Mouse (Mus musculus): Measurements from ENCODE around the gene Spata31d1b. TPM values are rescaled to one million over a fixed set of nuclear protein-coding genes. Genes with fewer than 3 reads are reported as not detected.
A peak's percentile ranks its signal among the peaks of the same experiment; 100 is the strongest.
"Not testable (repeated sequence)": the region's sequence is repeated elsewhere in the genome, so short reads cannot be mapped to it uniquely, and the experiment has no call there.

The Spata31d1b gene
- total and polyA plus RNA-seq, 2 experiments from 2014 or later = 0.27 TPM; not detected in 1

- DNase-seq (ENCODE audit: low spot score) (no peak), ATAC-seq (ENCODE audit: low FRiP score) (no peak)
- no peak for TF ChIP-seq CTCF (IDR thresholded peaks at IDR 0.05)
- H3K36me3 ChIP-seq (ENCODE audit: insufficient read depth, low read length) = no peaks in the 10 kb centered on the region
- no peak overlapping the region for H3K4me3 ChIP-seq (ENCODE audit: low read depth, low read length)
- no peak overlapping the region for H3K9ac ChIP-seq (replicated peaks; ENCODE audit: low read length, poor library complexity, severe bottlenecking)
- no peaks in the 10 kb centered on the region for H3K27me3 ChIP-seq (ENCODE audit: insufficient read depth, low read length)
- no peak overlapping the region for H3K27ac ChIP-seq (ENCODE audit: low read depth, low read length)
- no peaks in the 10 kb centered on the region for H3K9me3 ChIP-seq (ENCODE audit: low read length)
- H3K4me1 ChIP-seq (ENCODE audit: insufficient read depth, low read length) = no peaks in the 10 kb centered on the region
- 95% methylated on average over 8 of the region's 8 CpGs for WGBS
- no peak overlapping the region for H3K4me2 ChIP-seq (ENCODE audit: low read depth, low read length, poor library complexity, severe bottlenecking)
Observed at GRCm38 (mm10) chr13:59699131-59699530, 13.0 kb upstream of the Spata31d1b start.

GRCm38 (mm10) chr13:59700137-59700536 lies 11.9 kb upstream of the Spata31d1b start:
- not testable (repeated sequence) for H3K27me3 ChIP-seq (ENCODE audit: insufficient read depth, low read length); ATAC-seq (ENCODE audit: low FRiP score); H3K4me3 ChIP-seq (ENCODE audit: low read depth, low read length); H3K4me1 ChIP-seq (ENCODE audit: insufficient read depth, low read length); H3K9ac ChIP-seq (replicated peaks; ENCODE audit: low read length, poor library complexity, severe bottlenecking); H3K4me2 ChIP-seq (ENCODE audit: low read depth, low read length, poor library complexity, severe bottlenecking); H3K36me3 ChIP-seq (ENCODE audit: insufficient read depth, low read length); H3K9me3 ChIP-seq (ENCODE audit: low read length); H3K27ac ChIP-seq (ENCODE audit: low read depth, low read length); DNase-seq (ENCODE audit: low spot score)
- 20% methylated on average over 1 of the region's 1 CpGs for WGBS

GRCm38 (mm10) chr13:59703514-59703913 lies 8.6 kb upstream of the Spata31d1b start:
- Histone ChIP-seq H3K27me3 (ENCODE audit: insufficient read depth, low read length) (no peaks in the 10 kb centered on the region), H3K4me1 (ENCODE audit: insufficient read depth, low read length) (no peaks in the 10 kb centered on the region), H3K27ac (ENCODE audit: low read depth, low read length) (no peak overlapping the region), H3K9me3 (ENCODE audit: low read length) (no peaks in the 10 kb centered on the region), H3K36me3 (ENCODE audit: insufficient read depth, low read length) (no peaks in the 10 kb centered on the region), H3K4me3 (ENCODE audit: low read depth, low read length) (no peak overlapping the region), H3K9ac (replicated peaks; ENCODE audit: low read length, poor library complexity, severe bottlenecking) (no peak overlapping the region), H3K4me2 (ENCODE audit: low read depth, low read length, poor library complexity, severe bottlenecking) (no peak overlapping the region)
- no peak for TF ChIP-seq CTCF (IDR thresholded peaks at IDR 0.05)
- DNase-seq (ENCODE audit: low spot score) = no peak
- no peak for ATAC-seq (ENCODE audit: low FRiP score)
- 93% methylated on average over 12 of the region's 12 CpGs for WGBS

GRCm38 (mm10) chr13:59704562-59704961 lies 7.5 kb upstream of the Spata31d1b start:
- H3K36me3 ChIP-seq (ENCODE audit: insufficient read depth, low read length) = no peaks in the 10 kb centered on the region
- H3K4me2 ChIP-seq (ENCODE audit: low read depth, low read length, poor library complexity, severe bottlenecking) = no peak overlapping the region
- no peak overlapping the region for H3K9ac ChIP-seq (replicated peaks; ENCODE audit: low read length, poor library complexity, severe bottlenecking)
- WGBS = 48% methylated on average over 12 of the region's 12 CpGs
- H3K4me3 ChIP-seq (ENCODE audit: low read depth, low read length) = no peak overlapping the region
- H3K9me3 ChIP-seq (ENCODE audit: low read length) = no peaks in the 10 kb centered on the region
- TF ChIP-seq CTCF (IDR thresholded peaks at IDR 0.05) = peak; percentile 65
- DNase-seq (ENCODE audit: low spot score) = no peak
- H3K4me1 ChIP-seq (ENCODE audit: insufficient read depth, low read length) = no peaks in the 10 kb centered on the region
- no peaks in the 10 kb centered on the region for H3K27me3 ChIP-seq (ENCODE audit: insufficient read depth, low read length)
- ATAC-seq (ENCODE audit: low FRiP score) = 0 out of 2 replicates have a peak, but pooled peaks have one; percentile 31
- H3K27ac ChIP-seq (ENCODE audit: low read depth, low read length) = no peak overlapping the region

- no peak for DNase-seq (ENCODE audit: low spot score)
- Histone ChIP-seq H3K4me3 (ENCODE audit: low read depth, low read length) (no peak within 1 kb of the TSS), H3K4me1 (ENCODE audit: insufficient read depth, low read length) (no peaks in the 10 kb centered on the region), H3K36me3 (ENCODE audit: insufficient read depth, low read length) (no peaks in the 10 kb centered on the region), H3K27ac (ENCODE audit: low read depth, low read length) (no peak within 1 kb of the TSS), H3K9me3 (ENCODE audit: low read length) (no peaks in the 10 kb centered on the region), H3K9ac (replicated peaks; ENCODE audit: low read length, poor library complexity, severe bottlenecking) (no peak within 1 kb of the TSS), H3K27me3 (ENCODE audit: insufficient read depth, low read length) (no peaks in the 10 kb centered on the region), H3K4me2 (ENCODE audit: low read depth, low read length, poor library complexity, severe bottlenecking) (no peak within 1 kb of the TSS)
- TF ChIP-seq CTCF (IDR thresholded peaks at IDR 0.05) = no peak
- 90% methylated on average over 15 of the region's 15 CpGs for WGBS
- no peak for ATAC-seq (ENCODE audit: low FRiP score)
Observed at GRCm38 (mm10) chr13:59710230-59710629, 1.9 kb upstream of the Spata31d1b start, which contains the start of gene Spata31d1a. TSS of gene Spata31d1a (minus strand) at chr13:59710330.

GRCm38 (mm10) chr13:59713710-59714109 lies 1.6 kb downstream of the Spata31d1b start:
- WGBS = 41% methylated on average over 3 of the region's 3 CpGs
- H3K9me3 ChIP-seq (ENCODE audit: low read length) = no peaks in the 10 kb centered on the region
- DNase-seq (ENCODE audit: low spot score) (no peak), ATAC-seq (ENCODE audit: low FRiP score) (no peak)
- no peak overlapping the region for H3K27ac ChIP-seq (ENCODE audit: low read depth, low read length)
- no peaks in the 10 kb centered on the region for H3K4me1 ChIP-seq (ENCODE audit: insufficient read depth, low read length)
- no peak for TF ChIP-seq CTCF (IDR thresholded peaks at IDR 0.05)
- H3K9ac ChIP-seq (replicated peaks; ENCODE audit: low read length, poor library complexity, severe bottlenecking) = no peak overlapping the region
- no peaks in the 10 kb centered on the region for H3K36me3 ChIP-seq (ENCODE audit: insufficient read depth, low read length)
- no peak overlapping the region for H3K4me3 ChIP-seq (ENCODE audit: low read depth, low read length)
- H3K4me2 ChIP-seq (ENCODE audit: low read depth, low read length, poor library complexity, severe bottlenecking) = no peak overlapping the region
- no peaks in the 10 kb centered on the region for H3K27me3 ChIP-seq (ENCODE audit: insufficient read depth, low read length)

GRCm38 (mm10) chr13:59718857-59719440 lies 6.9 kb downstream of the Spata31d1b start:
- WGBS = 47% methylated on average over 6 of the region's 6 CpGs
- peak; percentile 3 for DNase-seq (ENCODE audit: low spot score)
- not testable (repeated sequence) for H3K27me3 ChIP-seq (ENCODE audit: insufficient read depth, low read length); H3K9ac ChIP-seq (replicated peaks; ENCODE audit: low read length, poor library complexity, severe bottlenecking); H3K9me3 ChIP-seq (ENCODE audit: low read length); H3K4me3 ChIP-seq (ENCODE audit: low read depth, low read length); H3K27ac ChIP-seq (ENCODE audit: low read depth, low read length); H3K4me2 ChIP-seq (ENCODE audit: low read depth, low read length, poor library complexity, severe bottlenecking); ATAC-seq (ENCODE audit: low FRiP score); H3K36me3 ChIP-seq (ENCODE audit: insufficient read depth, low read length); H3K4me1 ChIP-seq (ENCODE audit: insufficient read depth, low read length)

Data from midbrain, postnatal 0 days (tissue).